Mouse (Mus musculus): Measurements from ENCODE around the gene Orm2.

Orm2 gene

DNA sequence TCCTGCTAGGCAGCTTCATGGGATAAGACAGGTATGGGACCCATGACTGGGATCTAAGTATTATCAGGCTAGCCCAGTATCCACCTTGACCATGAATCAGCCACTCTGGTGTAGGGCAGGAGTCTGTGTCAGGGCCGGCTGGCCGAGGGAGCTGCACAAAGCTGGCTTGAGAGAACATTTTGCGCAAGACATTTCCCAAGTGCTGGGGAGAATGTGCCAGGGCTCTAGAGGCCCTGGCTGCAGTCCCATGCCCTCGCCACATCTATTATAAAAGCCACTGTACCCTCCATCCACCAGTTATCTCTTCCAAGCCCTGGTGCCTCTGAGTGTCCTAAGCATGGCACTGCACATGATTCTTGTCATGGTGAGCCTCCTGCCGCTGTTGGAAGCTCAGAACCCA is at the start of gene Orm2:
Gene Orm2, plus strand, starts transcription at position 300 of the 400 bp plus-strand sequence.
- DNase-seq = no peak

GRCm38 (mm10) chr4:63314063-63314462 is 48.2 kb upstream of the Orm2 start:
- DNase-seq = no peak

GRCm38 (mm10) chr4:63316076-63316746 is 46.0 kb upstream of the Orm2 start:
- no peak for DNase-seq

- DNase-seq = peak; percentile 70 to 74
These were observed 42.7 kb upstream of the Orm2 start for GRCm38 (mm10) chr4:63319566-63319965.

- DNase-seq = no peak
These were observed 38.9 kb upstream of the Orm2 start for GRCm38 (mm10) chr4:63323275-63323815.

GRCm38 (mm10) chr4:63333403-63333802 is 28.8 kb upstream of the Orm2 start:
- DNase-seq = no peak

- DNase-seq = no peak
These were observed 23.7 kb upstream of the Orm2 start for GRCm38 (mm10) chr4:63338414-63339076.

- DNase-seq = no peak
These were observed 19.8 kb upstream of the Orm2 start for GRCm38 (mm10) chr4:63342491-63342890.

DNA sequence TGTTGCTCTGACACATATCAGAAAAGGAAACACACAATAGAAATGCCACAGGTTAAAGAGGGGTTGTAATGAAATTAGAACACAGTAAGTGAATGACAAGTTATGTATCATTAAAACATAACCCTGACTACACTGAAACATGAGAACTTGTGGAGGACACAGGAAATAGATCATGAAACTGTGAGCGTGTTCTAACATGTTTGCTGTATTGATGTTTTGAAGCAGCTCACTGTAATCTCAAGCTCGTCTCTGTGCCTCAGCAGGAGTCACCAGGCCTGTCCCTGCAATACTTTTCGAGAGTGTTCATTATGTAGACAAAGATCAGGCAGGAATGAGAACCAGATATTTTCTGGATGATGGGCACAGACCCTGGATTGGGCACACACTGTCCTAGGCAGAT is 18.6 kb upstream of the Orm2 start:
- DNase-seq = no peak

GRCm38 (mm10) chr4:63344295-63344694 is 18.0 kb upstream of the Orm2 start, which contains the start of gene Orm1:
Orm1 (plus strand) TSS chr4:63344560.
- no peak for DNase-seq

GRCm38 (mm10) chr4:63345261-63345660 is 17.0 kb upstream of the Orm2 start:
- no peak for DNase-seq

- DNase-seq = no peak
These were observed 15.6 kb upstream of the Orm2 start for GRCm38 (mm10) chr4:63346659-63347058.

- DNase-seq = no peak
These were observed 13.7 kb upstream of the Orm2 start for GRCm38 (mm10) chr4:63348524-63348923.

DNA sequence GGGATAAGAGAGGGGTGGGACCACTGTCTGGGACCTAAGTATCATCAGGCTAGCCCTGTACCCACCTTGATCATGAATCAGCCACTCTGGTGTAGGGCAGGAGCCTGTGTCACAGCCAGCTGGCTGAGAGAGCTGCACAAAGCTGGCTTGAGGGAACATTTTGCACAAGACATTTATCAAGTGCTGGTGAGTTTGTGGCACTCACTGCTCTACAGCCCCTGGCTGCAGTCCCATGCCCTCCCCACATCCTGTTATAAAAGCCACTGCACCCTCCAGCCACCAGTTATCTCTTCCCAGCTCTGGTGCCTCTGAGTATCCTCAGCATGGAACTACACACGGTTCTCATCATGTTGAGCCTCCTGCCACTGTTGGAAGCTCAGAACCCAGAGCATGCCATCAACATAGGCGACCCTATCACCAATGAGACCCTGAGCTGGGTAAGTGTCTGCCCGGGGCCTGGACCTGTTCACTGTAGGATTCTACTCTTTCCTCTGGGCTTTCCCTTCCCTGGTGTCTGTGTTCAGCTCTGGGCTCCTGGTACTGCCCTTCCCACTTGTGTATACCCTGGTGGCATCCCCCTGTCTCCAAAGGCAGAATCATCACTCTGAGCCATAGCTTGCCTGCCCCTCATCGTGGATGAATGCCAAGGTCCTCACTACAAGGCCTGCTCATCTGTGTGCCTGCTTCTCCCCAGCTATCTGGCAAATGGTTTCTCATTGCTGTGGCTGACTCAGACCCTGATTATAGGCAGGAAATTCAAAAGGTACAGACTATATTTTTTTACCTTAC is 6.2 kb upstream of the Orm2 start, which contains the start of gene Orm3:
Gene Orm3, plus strand, starts transcription at position 286 of the 789 bp plus-strand sequence.
- no peak for DNase-seq

DNA sequence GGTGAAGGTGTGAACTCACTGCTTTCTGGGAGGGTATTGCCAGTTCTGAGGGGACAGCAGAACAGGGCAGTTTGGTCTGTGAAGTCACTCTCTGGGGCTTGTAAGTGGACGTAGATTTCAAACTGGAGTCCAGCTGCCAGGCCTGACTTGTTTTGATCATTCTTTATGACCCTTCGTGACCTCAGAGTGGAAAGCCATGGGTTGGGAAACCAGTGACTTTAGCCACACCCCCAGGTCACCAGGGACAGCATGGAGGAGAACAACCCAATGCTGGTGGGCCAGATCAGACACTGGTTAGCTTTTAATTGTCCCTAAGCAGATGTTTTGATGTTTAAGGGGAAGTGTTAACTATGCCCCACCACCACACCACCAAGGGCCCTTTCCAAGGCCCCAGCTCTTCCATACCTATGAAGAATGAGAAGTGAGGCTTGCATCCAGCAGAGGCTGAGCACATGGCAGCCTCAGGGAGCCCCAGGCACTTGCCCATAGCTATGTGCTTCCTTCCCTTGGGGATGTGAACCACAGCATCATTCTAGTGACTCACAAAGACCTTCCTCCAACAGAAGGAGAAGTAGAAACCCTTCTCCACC is 5.2 kb upstream of the Orm2 start:
- no peak for DNase-seq

DNA sequence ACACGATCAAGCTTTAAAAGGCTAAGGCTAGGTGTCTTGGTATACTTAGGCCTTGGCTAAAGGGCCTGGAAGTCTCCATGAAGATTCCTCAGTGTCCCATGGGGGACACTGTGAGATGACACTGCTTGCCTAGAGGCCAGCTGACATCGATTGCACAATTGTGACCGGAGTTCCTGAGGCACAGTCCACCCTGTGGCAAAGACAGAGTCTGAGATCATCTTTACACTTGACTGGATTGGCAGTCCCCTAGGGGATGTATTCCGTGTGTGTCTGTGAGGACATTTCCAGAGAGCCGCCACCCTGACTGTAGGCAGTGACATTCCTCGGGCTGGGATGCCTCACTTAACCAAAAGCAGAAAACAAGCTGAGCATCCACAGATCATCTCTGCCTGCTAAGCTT is 2.4 kb upstream of the Orm2 start:
- no peak for DNase-seq

DNA sequence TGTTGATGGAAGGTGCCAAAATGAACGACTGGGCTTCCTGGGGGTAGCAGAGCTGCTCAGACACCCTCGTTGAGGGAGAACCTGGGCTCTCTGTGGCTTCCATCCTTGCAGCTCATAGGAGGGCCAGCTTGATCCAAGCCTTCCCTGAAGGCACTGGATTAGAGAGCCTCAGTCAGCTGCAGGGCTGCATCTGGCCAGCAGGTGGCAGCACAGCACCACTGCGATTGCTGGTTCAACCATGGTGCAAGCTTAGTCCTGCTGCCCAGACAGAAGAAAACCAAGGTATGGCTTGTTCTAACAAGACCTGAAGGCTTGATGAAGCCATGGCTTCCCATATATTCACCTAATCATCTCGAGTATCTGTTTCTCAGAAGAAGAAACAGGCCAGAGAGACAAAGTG is 6.3 kb downstream of the Orm2 start:
- peak; percentile 92 for DNase-seq

- no peak for DNase-seq
These were observed 8.6 kb downstream of the Orm2 start for GRCm38 (mm10) chr4:63370897-63371296.

- peak; percentile 75 to 78 for DNase-seq
These were observed 9.6 kb downstream of the Orm2 start for GRCm38 (mm10) chr4:63371890-63372289.

DNA sequence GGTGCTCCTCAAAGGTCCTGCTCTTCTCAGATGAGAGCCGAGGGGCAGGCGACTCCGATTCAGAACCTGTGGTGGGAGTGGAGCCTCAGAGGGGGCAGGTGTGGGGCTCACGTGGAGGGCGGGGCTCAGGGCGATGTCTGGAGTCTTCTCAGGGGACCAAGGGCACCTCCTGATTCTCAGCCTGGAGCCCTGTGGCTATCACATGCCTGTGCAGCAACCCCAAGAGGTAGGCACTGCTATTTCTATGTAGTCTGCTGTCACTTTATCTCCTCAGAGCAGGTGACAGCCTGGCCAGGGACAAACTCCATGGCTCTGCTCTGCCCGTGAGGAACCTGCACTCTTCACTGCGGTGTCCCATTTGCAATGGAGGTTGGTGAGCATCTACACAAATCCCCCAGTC is 11.2 kb downstream of the Orm2 start:
- no peak for DNase-seq

DNA sequence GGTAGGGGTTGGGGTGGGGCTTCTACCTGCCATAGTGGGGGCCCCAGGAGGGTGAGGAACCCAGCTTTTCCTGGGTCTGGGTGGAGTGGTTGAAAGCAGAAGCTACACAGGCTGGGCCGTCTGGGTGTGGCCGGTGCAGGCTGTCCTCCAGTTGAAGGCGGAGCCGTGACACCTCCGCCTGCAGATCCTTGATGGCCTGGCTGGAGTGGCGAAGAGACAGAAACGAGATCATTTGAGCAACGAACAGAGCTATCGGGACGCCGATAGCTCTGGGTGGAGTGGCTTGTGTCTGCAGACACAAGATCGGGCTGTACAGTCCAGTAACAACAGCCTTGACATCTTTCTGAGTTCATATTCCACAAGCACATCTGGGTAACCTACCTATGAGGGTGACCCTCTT is 12.1 kb downstream of the Orm2 start:
- no peak for DNase-seq

DNA sequence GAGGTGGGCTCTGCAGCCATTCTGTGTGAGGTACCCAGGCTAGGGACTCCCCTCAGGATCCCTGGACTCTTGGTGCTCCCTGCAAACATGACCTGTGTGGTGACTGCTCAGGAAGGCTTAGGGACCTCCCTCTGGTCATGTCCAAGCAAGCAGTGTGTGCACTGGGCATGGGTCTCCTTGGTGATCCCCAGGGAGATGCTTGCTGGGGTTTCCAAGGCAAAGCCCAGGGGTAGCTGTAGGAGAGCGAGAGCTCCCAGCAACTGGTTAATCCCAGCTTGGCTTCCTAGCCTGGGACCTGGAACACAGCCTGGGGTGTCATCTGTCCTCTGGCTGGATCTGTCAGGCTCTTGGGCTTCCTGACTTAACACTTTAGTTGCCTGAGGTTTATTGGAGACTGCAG is 13.1 kb downstream of the Orm2 start:
- no peak for DNase-seq

DNA sequence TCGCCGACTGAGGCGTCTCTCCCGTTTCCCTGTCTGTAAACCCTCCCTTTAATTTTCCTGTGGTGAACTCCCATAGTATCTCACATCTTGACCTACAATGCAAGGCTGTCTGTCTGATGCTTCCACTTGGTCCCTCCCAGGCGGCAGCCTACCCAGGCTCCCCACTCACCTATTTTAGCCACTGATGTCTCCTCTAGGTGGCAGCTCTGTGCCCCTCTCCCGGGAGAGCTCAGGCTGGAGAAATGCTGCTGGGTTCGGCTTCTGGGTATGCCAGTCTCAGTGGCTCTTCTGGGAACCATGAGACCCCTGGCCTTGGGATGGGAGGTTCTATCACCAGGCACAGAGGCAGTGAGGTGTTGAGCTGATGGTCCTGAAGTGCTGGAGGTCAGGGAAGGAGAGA is 15.2 kb downstream of the Orm2 start:
- DNase-seq = no peak
